Mouse (Mus musculus) forebrain, embryonic 12.5 days (tissue): Measurements from ENCODE around the gene Sox18. TPM values are rescaled to one million over a fixed set of nuclear protein-coding genes. Genes with fewer than 3 reads are reported as not detected.

Experiments used
- ATAC-seq: fragments of 200-750 bp; cut with Nextera tagmentation; 2 replicates; pipeline ENCODE4 v1.8.0; 2017; ENCODE audit warnings: moderate TSS enrichment; ENCODE audit not compliant: low FRiP score
- H3K27ac ChIP-seq: fragments of 300-500 bp; sonication (generic); 2 replicates; pipeline ENCODE4 v1.5.1; 2016; ENCODE audit warnings: mild to moderate bottlenecking
- H3K27me3 ChIP-seq: fragments of 300-500 bp; sonication (generic); 2 replicates; pipeline ENCODE4 v1.6.1; 2016; ENCODE audit warnings: mild to moderate bottlenecking
- H3K36me3 ChIP-seq: fragments of 300-500 bp; sonication (generic); replicated peaks from 2 replicates; pipeline ENCODE4 v1.6.1; 2016; ENCODE audit warnings: mild to moderate bottlenecking
- H3K4me1 ChIP-seq: fragments of 300-500 bp; sonication (generic); 2 replicates; pipeline ENCODE4 v1.6.1; 2016
- H3K4me2 ChIP-seq: fragments of 300-500 bp; sonication (generic); 2 replicates; pipeline ENCODE4 v1.6.1; 2016; ENCODE audit warnings: mild to moderate bottlenecking, moderate library complexity
- H3K4me3 ChIP-seq: fragments of 300-500 bp; sonication (generic); replicated peaks from 2 replicates; pipeline ENCODE4 v1.5.1; 2016; ENCODE audit warnings: mild to moderate bottlenecking
- H3K9ac ChIP-seq: fragments of 300-500 bp; sonication (generic); 2 replicates; pipeline ENCODE4 v1.6.1; 2016; ENCODE audit warnings: mild to moderate bottlenecking
- H3K9me3 ChIP-seq: fragments of 300-500 bp; sonication (generic); 2 replicates; pipeline ENCODE4 v1.6.1; 2016
- WGBS: fragments of 180-500 bp; shearing (Covaris S2); methylation state at CpG from one replicate; pipeline ENCODE4 v1.1.7; 2016; 5-methylcytosine and 5-hydroxymethylcytosine counted together
- polyA plus RNA-seq: library from polyadenylated mRNA; unstranded; fragments of >200 nt; fragmentation: Nextera tagmentation; extraction: Ambion mirVana; gene quantifications from 2 replicates; pipeline ENCODE4 v1.2.1, GENCODE M21; 2016

Gene Sox18
- polyA plus RNA-seq, 1 experiment from 2014 or later: 15.2 TPM

GRCm38 (mm10) chr2:181679951-181680715 lies 8.7 kb upstream of the Sox18 start, which contains the start of gene Tcea2:
Gene Tcea2 (plus strand): TSS chr2:181680310.
- H3K27ac ChIP-seq: no peak within 1 kb of the TSS

GRCm38 (mm10) chr2:181678780-181679179 lies 7.3 kb upstream of the Sox18 start:
- peaks cover 31% of the 10 kb centered on the region for H3K4me1 ChIP-seq
- H3K9me3 ChIP-seq: no peaks in the 10 kb centered on the region
- peak; percentile 64 for ATAC-seq
- H3K4me3 ChIP-seq: no peak overlapping the region
- H3K9ac ChIP-seq: no peak overlapping the region
- peaks cover 19% of the 10 kb centered on the region for H3K27me3 ChIP-seq
- H3K4me2 ChIP-seq: no peak overlapping the region
- H3K36me3 ChIP-seq: no peaks in the 10 kb centered on the region; the same call in 1 of the 2 replicates
- 47% methylated on average over 1 of the region's 1 CpGs for WGBS
- H3K27ac ChIP-seq: no peak overlapping the region

More at GRCm38 (mm10) chr2:181679951-181680715, 8.7 kb upstream of the Sox18 start, which contains the start of gene Tcea2:
- Histone ChIP-seq H3K36me3 (no peaks in the 10 kb centered on the region; the same call in 1 of the 2 replicates), H3K4me2 (peak within 1 kb of the TSS; percentile 91), H3K4me3 (peak within 1 kb of the TSS; percentile 61), H3K9ac (peak within 1 kb of the TSS; percentile 82), H3K9me3 (no peaks in the 10 kb centered on the region), H3K4me1 (peaks cover 30% of the 10 kb centered on the region), H3K27me3 (peaks cover 5% of the 10 kb centered on the region; the same call in 1 of the 2 replicates)
- under 1% methylated on average over 66 of the region's 69 CpGs for WGBS
- peak; percentile 64 for ATAC-seq

GRCm38 (mm10) chr2:181677755-181678098 lies 6.3 kb upstream of the Sox18 start:
- ATAC-seq: no peak
- no peak overlapping the region for H3K27ac ChIP-seq
- peaks cover 29% of the 10 kb centered on the region for H3K27me3 ChIP-seq
- H3K4me1 ChIP-seq: peaks cover 39% of the 10 kb centered on the region
- H3K36me3 ChIP-seq: no peaks in the 10 kb centered on the region
- H3K9ac ChIP-seq: no peak overlapping the region
- H3K9me3 ChIP-seq: no peaks in the 10 kb centered on the region
- WGBS: 65% methylated on average over 3 of the region's 3 CpGs
- H3K4me2 ChIP-seq: no peak overlapping the region
- H3K4me3 ChIP-seq: no peak overlapping the region

- Histone ChIP-seq H3K4me1 (peaks cover 39% of the 10 kb centered on the region), H3K36me3 (no peaks in the 10 kb centered on the region), H3K9ac (no peak overlapping the region), H3K27ac (0 out of 2 replicates have a peak overlapping the region, but pooled peaks have one; percentile 46), H3K9me3 (no peaks in the 10 kb centered on the region), H3K27me3 (peaks cover 34% of the 10 kb centered on the region), H3K4me3 (no peak overlapping the region), H3K4me2 (no peak overlapping the region)
- WGBS: 54% methylated on average over 5 of the region's 5 CpGs
- ATAC-seq: no peak
These were observed 5.8 kb upstream of the Sox18 start for GRCm38 (mm10) chr2:181677096-181677754.

- Histone ChIP-seq H3K9me3 (no peaks in the 10 kb centered on the region), H3K4me3 (no peak overlapping the region), H3K27me3 (peaks cover 42% of the 10 kb centered on the region), H3K27ac (0 out of 2 replicates have a peak overlapping the region, but pooled peaks have one; percentile 46), H3K4me1 (peaks cover 41% of the 10 kb centered on the region), H3K4me2 (no peak overlapping the region), H3K9ac (no peak overlapping the region), H3K36me3 (no peaks in the 10 kb centered on the region)
- no peak for ATAC-seq
- 38% methylated on average over 2 of the region's 2 CpGs for WGBS
These were observed 5.0 kb upstream of the Sox18 start for GRCm38 (mm10) chr2:181676424-181676823.

- Histone ChIP-seq H3K9ac (no peak overlapping the region; the same call in 1 of the 2 replicates), H3K27ac (no peak overlapping the region; the same call in 1 of the 2 replicates), H3K4me1 (peaks cover 44% of the 10 kb centered on the region), H3K4me3 (no peak overlapping the region), H3K9me3 (no peaks in the 10 kb centered on the region), H3K36me3 (no peaks in the 10 kb centered on the region), H3K27me3 (peaks cover 52% of the 10 kb centered on the region), H3K4me2 (peak overlapping the region; percentile 41)
- 0 out of 2 replicates have a peak, but pooled peaks have one; percentile 45 for ATAC-seq
- WGBS: 2% methylated on average over 14 of the region's 14 CpGs
These were observed 4.0 kb upstream of the Sox18 start for GRCm38 (mm10) chr2:181675454-181675853.

GRCm38 (mm10) chr2:181674934-181675333 lies 3.5 kb upstream of the Sox18 start:
- no peak for ATAC-seq
- WGBS: 80% methylated on average over 4 of the region's 4 CpGs
- no peak overlapping the region for H3K9ac ChIP-seq
- H3K27me3 ChIP-seq: peaks cover 57% of the 10 kb centered on the region
- H3K36me3 ChIP-seq: no peaks in the 10 kb centered on the region
- H3K4me2 ChIP-seq: no peak overlapping the region
- peaks cover 46% of the 10 kb centered on the region for H3K4me1 ChIP-seq
- H3K27ac ChIP-seq: no peak overlapping the region
- H3K9me3 ChIP-seq: no peaks in the 10 kb centered on the region
- H3K4me3 ChIP-seq: no peak overlapping the region

GRCm38 (mm10) chr2:181673501-181673900 lies 2.1 kb upstream of the Sox18 start:
- Histone ChIP-seq H3K4me3 (no peak overlapping the region), H3K4me1 (peaks cover 40% of the 10 kb centered on the region), H3K9ac (no peak overlapping the region), H3K36me3 (no peaks in the 10 kb centered on the region), H3K4me2 (no peak overlapping the region), H3K9me3 (no peaks in the 10 kb centered on the region), H3K27ac (no peak overlapping the region), H3K27me3 (peaks cover 71% of the 10 kb centered on the region)
- ATAC-seq: no peak
- 77% methylated on average over 1 of the region's 1 CpGs for WGBS

GRCm38 (mm10) chr2:181671984-181672383 lies 544 bp upstream of the Sox18 start:
- no peaks in the 10 kb centered on the region for H3K9me3 ChIP-seq
- no peaks in the 10 kb centered on the region for H3K36me3 ChIP-seq
- H3K27ac ChIP-seq: no peak overlapping the region
- 23% methylated on average over 7 of the region's 7 CpGs for WGBS
- peaks cover 81% of the 10 kb centered on the region for H3K27me3 ChIP-seq
- H3K9ac ChIP-seq: no peak overlapping the region
- no peak for ATAC-seq
- H3K4me3 ChIP-seq: no peak overlapping the region
- peaks cover 38% of the 10 kb centered on the region for H3K4me1 ChIP-seq
- H3K4me2 ChIP-seq: no peak overlapping the region; the same call in 1 of the 2 replicates

GRCm38 (mm10) chr2:181670913-181671311 lies 528 bp downstream of the Sox18 start:
- Histone ChIP-seq H3K9me3 (no peaks in the 10 kb centered on the region), H3K4me3 (peak overlapping the region; percentile 37), H3K27me3 (peaks cover 78% of the 10 kb centered on the region), H3K36me3 (no peaks in the 10 kb centered on the region), H3K9ac (no peak overlapping the region), H3K4me2 (peak overlapping the region; percentile 52), H3K27ac (no peak overlapping the region), H3K4me1 (peaks cover 31% of the 10 kb centered on the region)
- no peak for ATAC-seq
- under 1% methylated on average over 41 of the region's 41 CpGs for WGBS

- Histone ChIP-seq H3K9ac (no peak overlapping the region), H3K4me1 (peaks cover 27% of the 10 kb centered on the region), H3K27me3 (peaks cover 78% of the 10 kb centered on the region), H3K27ac (no peak overlapping the region), H3K9me3 (no peaks in the 10 kb centered on the region), H3K4me2 (peak overlapping the region; percentile 52), H3K4me3 (peak overlapping the region; percentile 37), H3K36me3 (no peaks in the 10 kb centered on the region)
- no peak for ATAC-seq
- WGBS: 2% methylated on average over 56 of the region's 56 CpGs
These were observed 1.0 kb downstream of the Sox18 start for GRCm38 (mm10) chr2:181670285-181670912.

GRCm38 (mm10) chr2:181663298-181663630 lies 8.2 kb downstream of the Sox18 start:
- no peaks in the 10 kb centered on the region for H3K9me3 ChIP-seq
- no peak overlapping the region for H3K4me3 ChIP-seq
- H3K4me1 ChIP-seq: peaks cover 11% of the 10 kb centered on the region; the same call in 1 of the 2 replicates
- no peak overlapping the region for H3K4me2 ChIP-seq
- H3K27me3 ChIP-seq: peaks cover 8% of the 10 kb centered on the region
- H3K36me3 ChIP-seq: no peaks in the 10 kb centered on the region
- H3K27ac ChIP-seq: no peak overlapping the region
- WGBS: 41% methylated on average over 4 of the region's 4 CpGs
- H3K9ac ChIP-seq: no peak overlapping the region
- ATAC-seq: no peak
